Mouse (Mus musculus) kidney, embryonic 16.5 days (tissue): ENCODE data around the gene Iffo2. TPM values are rescaled to one million over a fixed set of nuclear protein-coding genes. Genes with fewer than 3 reads are reported as not detected.

ENCODE experiments used
- ATAC-seq: fragments of 200-750 bp; cut with Nextera tagmentation; 2 replicates; pipeline ENCODE4 v1.8.0; 2017; ENCODE audit warnings: moderate TSS enrichment; ENCODE audit not compliant: low FRiP score, low TSS enrichment
- H3K27ac ChIP-seq: fragments of 300-500 bp; sonication (generic); 2 replicates; pipeline ENCODE4 v1.5.1; 2014; ENCODE audit warnings: low read length
- H3K27me3 ChIP-seq: fragments of 300-500 bp; sonication (generic); 2 replicates; pipeline ENCODE4 v1.6.1; 2014; ENCODE audit warnings: low read length, control low read depth, mixed read lengths; ENCODE audit not compliant: insufficient read depth
- H3K36me3 ChIP-seq: fragments of 300-500 bp; sonication (generic); 2 replicates; pipeline ENCODE4 v1.6.1; 2014; ENCODE audit warnings: low read length, control low read depth, mixed read lengths; ENCODE audit not compliant: insufficient read depth
- H3K4me1 ChIP-seq: fragments of 300-500 bp; sonication (generic); 2 replicates; pipeline ENCODE4 v1.6.1; 2014; ENCODE audit warnings: low read length, control low read depth, mixed read lengths; ENCODE audit not compliant: insufficient read depth
- H3K4me2 ChIP-seq: fragments of 300-500 bp; sonication (generic); replicated peaks from 2 replicates; pipeline ENCODE4 v1.6.1; 2014; ENCODE audit warnings: low read depth, low read length
- H3K4me3 ChIP-seq: fragments of 300-500 bp; sonication (generic); 2 replicates; pipeline ENCODE4 v1.5.1; 2014; ENCODE audit warnings: mild to moderate bottlenecking, low read length
- H3K9ac ChIP-seq: fragments of 300-500 bp; sonication (generic); replicated peaks from 2 replicates; pipeline ENCODE4 v1.6.1; 2014; ENCODE audit warnings: low read length
- H3K9me3 ChIP-seq: fragments of 300-500 bp; sonication (generic); 2 replicates; pipeline ENCODE4 v1.6.1; 2016; ENCODE audit warnings: low read length, control low read depth
- WGBS: fragments of 180-500 bp; shearing (Covaris S2); extraction: QIAGEN DNeasy Blood & Tissue Kit; methylation state at CpG from one replicate; pipeline ENCODE4 v1.1.7; 2014; 5-methylcytosine and 5-hydroxymethylcytosine counted together
- polyA plus RNA-seq: library from polyadenylated mRNA; unstranded; fragments of >200 nt; fragmentation: Nextera tagmentation; extraction: Ambion mirVana; gene quantifications from 2 replicates; pipeline ENCODE4 v1.2.1, GENCODE M21; 2015

The Iffo2 gene
- polyA plus RNA-seq, 1 experiment from 2014 or later, result 3.7 TPM

GRCm38 (mm10) chr4:139624706-139625105 lies 94.4 kb downstream of the Iffo2 start:
- peak overlapping the region; percentile 0 for H3K9ac ChIP-seq
- WGBS, result 45% methylated on average over 10 of the region's 10 CpGs
- no peaks in the 10 kb centered on the region for H3K9me3 ChIP-seq
- H3K27ac ChIP-seq, result peak overlapping the region; percentile 90; the same call in 1 of the 2 replicates
- 0 out of 2 replicates have a peak, but pooled peaks cover 4% of the 10 kb centered on the region for H3K36me3 ChIP-seq
- peak overlapping the region; percentile 85 for H3K4me2 ChIP-seq
- H3K4me3 ChIP-seq, result peak overlapping the region; percentile 75
- no peak for ATAC-seq
- peaks cover 19% of the 10 kb centered on the region for H3K4me1 ChIP-seq
- no peaks in the 10 kb centered on the region for H3K27me3 ChIP-seq

GRCm38 (mm10) chr4:139627361-139627760 lies 97.0 kb downstream of the Iffo2 start:
- H3K9ac ChIP-seq, result no peak overlapping the region
- no peaks in the 10 kb centered on the region for H3K9me3 ChIP-seq
- 94% methylated on average over 11 of the region's 11 CpGs for WGBS
- no peaks in the 10 kb centered on the region for H3K27me3 ChIP-seq
- no peak for ATAC-seq
- no peak overlapping the region for H3K4me2 ChIP-seq
- H3K36me3 ChIP-seq, result 0 out of 2 replicates have a peak, but pooled peaks cover 4% of the 10 kb centered on the region
- H3K4me3 ChIP-seq, result no peak overlapping the region
- H3K27ac ChIP-seq, result no peak overlapping the region
- H3K4me1 ChIP-seq, result peaks cover 32% of the 10 kb centered on the region

GRCm38 (mm10) chr4:139630171-139630570 lies 99.8 kb downstream of the Iffo2 start:
- no peak overlapping the region for H3K4me2 ChIP-seq

DNA sequence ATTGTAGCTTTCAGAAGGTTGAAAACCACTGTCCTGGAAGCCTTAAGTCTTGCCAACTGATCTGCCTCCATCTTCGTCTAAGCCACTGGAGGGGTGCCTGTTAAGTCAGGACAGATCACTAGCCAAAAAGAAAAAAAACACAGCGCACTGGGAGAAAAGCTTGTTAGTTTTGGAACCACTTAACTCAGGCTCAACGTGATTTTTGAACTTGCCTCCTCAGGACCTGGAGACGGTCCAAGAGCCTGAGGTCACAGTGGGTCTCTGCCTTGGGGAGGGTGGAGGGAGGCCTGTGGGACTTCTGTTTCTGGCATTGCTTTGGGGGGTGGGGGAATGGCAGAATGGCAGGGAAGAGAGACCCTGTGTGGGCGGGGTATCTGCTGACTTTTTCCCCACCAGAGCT lies 100.8 kb downstream of the Iffo2 start:
- no peak overlapping the region for H3K4me3 ChIP-seq
- H3K4me2 ChIP-seq, result no peak overlapping the region
- peaks cover 4% of the 10 kb centered on the region; the same call in 1 of the 2 replicates for H3K36me3 ChIP-seq
- H3K27ac ChIP-seq, result no peak overlapping the region
- H3K9me3 ChIP-seq, result no peaks in the 10 kb centered on the region
- no peak overlapping the region for H3K9ac ChIP-seq
- H3K27me3 ChIP-seq, result no peaks in the 10 kb centered on the region
- WGBS, result 59% methylated on average over 5 of the region's 5 CpGs
- no peak for ATAC-seq
- H3K4me1 ChIP-seq, result peaks cover 13% of the 10 kb centered on the region; the same call in 1 of the 2 replicates

More at GRCm38 (mm10) chr4:139630171-139630570, 99.8 kb downstream of the Iffo2 start:
- no peak for ATAC-seq
- Histone ChIP-seq H3K4me1 (peaks cover 13% of the 10 kb centered on the region; the same call in 1 of the 2 replicates), H3K9ac (no peak overlapping the region), H3K27ac (no peak overlapping the region), H3K4me3 (no peak overlapping the region), H3K27me3 (no peaks in the 10 kb centered on the region), H3K9me3 (no peaks in the 10 kb centered on the region), H3K36me3 (0 out of 2 replicates have a peak, but pooled peaks cover 4% of the 10 kb centered on the region)
- 70% methylated on average over 10 of the region's 10 CpGs for WGBS

DNA sequence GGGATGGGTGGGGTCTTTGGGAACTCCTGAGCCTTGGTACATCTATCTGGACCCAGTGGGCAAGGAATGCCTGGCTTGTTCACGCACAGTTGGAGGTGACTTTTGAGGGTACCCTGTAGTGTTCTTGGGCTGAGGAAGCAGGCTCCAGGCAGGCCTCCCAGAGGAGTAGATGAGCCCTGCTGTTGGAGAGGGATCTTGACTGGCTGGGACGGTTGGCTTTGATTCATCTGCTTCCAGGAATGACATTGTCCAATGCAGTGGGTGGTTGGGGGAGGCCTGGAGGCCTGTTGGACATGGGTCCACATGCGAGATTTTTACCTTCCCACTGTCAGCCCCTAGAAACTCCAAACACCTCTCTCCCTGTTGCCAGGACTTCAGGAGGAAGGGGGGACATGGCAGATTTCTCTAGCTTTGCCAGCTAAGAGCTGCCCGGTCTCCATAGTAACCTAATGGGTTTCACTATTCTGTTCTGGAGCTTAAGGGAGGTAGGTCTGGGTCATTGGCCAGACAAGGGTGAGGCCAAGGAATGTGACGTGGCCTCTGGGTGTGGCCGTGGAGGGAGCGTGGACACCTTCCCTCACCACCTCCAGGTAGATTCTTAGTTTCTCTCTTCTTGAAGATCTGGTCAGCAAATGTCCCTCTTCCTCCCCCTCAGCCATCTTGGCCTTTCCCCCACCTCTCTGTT lies 101.4 kb downstream of the Iffo2 start:
- peaks cover 4% of the 10 kb centered on the region; the same call in 1 of the 2 replicates for H3K36me3 ChIP-seq
- H3K27ac ChIP-seq, result no peak overlapping the region

GRCm38 (mm10) chr4:139632254-139632580 lies 101.9 kb downstream of the Iffo2 start:
- no peak for ATAC-seq
- Histone ChIP-seq H3K9me3 (no peaks in the 10 kb centered on the region), H3K27ac (no peak overlapping the region), H3K4me3 (no peak overlapping the region), H3K9ac (no peak overlapping the region), H3K27me3 (no peaks in the 10 kb centered on the region), H3K4me2 (no peak overlapping the region), H3K4me1 (peaks cover 13% of the 10 kb centered on the region; the same call in 1 of the 2 replicates), H3K36me3 (peaks cover 7% of the 10 kb centered on the region; the same call in 1 of the 2 replicates)
- 74% methylated on average over 10 of the region's 10 CpGs for WGBS

More for the DNA sequence above, 101.4 kb downstream of the Iffo2 start:
- H3K9ac ChIP-seq, result no peak overlapping the region
- H3K4me2 ChIP-seq, result no peak overlapping the region
- H3K9me3 ChIP-seq, result no peaks in the 10 kb centered on the region
- no peaks in the 10 kb centered on the region for H3K27me3 ChIP-seq
- H3K4me1 ChIP-seq, result peaks cover 13% of the 10 kb centered on the region; the same call in 1 of the 2 replicates
- ATAC-seq, result no peak
- WGBS, result 84% methylated on average over 7 of the region's 7 CpGs
- no peak overlapping the region for H3K4me3 ChIP-seq

GRCm38 (mm10) chr4:139636373-139636772 lies 106.0 kb downstream of the Iffo2 start:
- ATAC-seq, result no peak
- H3K9ac ChIP-seq, result no peak overlapping the region
- no peaks in the 10 kb centered on the region for H3K9me3 ChIP-seq
- 33% methylated on average over 7 of the region's 7 CpGs for WGBS
- peaks cover 8% of the 10 kb centered on the region; the same call in 1 of the 2 replicates for H3K27me3 ChIP-seq
- peaks cover 43% of the 10 kb centered on the region for H3K4me1 ChIP-seq
- H3K4me3 ChIP-seq, result no peak overlapping the region
- peaks cover 7% of the 10 kb centered on the region; the same call in 1 of the 2 replicates for H3K36me3 ChIP-seq
- H3K4me2 ChIP-seq, result no peak overlapping the region
- no peak overlapping the region for H3K27ac ChIP-seq

GRCm38 (mm10) chr4:139637847-139638246 lies 107.5 kb downstream of the Iffo2 start:
- no peak overlapping the region; the same call in 1 of the 2 replicates for H3K9ac ChIP-seq
- H3K27me3 ChIP-seq, result peaks cover 19% of the 10 kb centered on the region
- no peak for ATAC-seq
- peaks cover 7% of the 10 kb centered on the region; the same call in 1 of the 2 replicates for H3K36me3 ChIP-seq
- no peak overlapping the region for H3K4me3 ChIP-seq
- WGBS, result 88% methylated on average over 9 of the region's 9 CpGs
- no peak overlapping the region for H3K27ac ChIP-seq
- no peaks in the 10 kb centered on the region for H3K9me3 ChIP-seq
- H3K4me2 ChIP-seq, result no peak overlapping the region
- peaks cover 47% of the 10 kb centered on the region for H3K4me1 ChIP-seq

DNA sequence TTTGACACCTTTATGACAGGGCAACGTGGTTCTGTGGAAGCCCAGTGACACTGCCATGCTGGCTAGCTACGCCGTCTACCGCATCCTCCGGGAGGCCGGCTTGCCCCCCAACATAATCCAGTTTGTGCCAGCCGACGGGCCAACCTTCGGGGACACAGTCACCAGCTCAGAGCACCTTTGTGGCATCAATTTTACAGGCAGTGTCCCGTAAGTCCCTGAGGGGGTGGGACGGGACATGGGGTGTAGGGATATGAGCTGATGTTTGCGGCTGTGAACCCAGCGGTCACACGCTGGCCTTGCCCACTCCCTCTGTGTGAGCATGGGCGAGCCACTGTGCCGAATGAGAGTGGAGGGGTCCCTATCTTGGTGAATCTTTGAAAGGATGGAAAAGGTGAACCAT lies 108.0 kb downstream of the Iffo2 start:
- Histone ChIP-seq H3K9me3 (no peaks in the 10 kb centered on the region), H3K27me3 (peaks cover 24% of the 10 kb centered on the region), H3K4me1 (peaks cover 47% of the 10 kb centered on the region), H3K9ac (no peak overlapping the region), H3K27ac (no peak overlapping the region), H3K4me2 (no peak overlapping the region), H3K36me3 (peaks cover 7% of the 10 kb centered on the region; the same call in 1 of the 2 replicates), H3K4me3 (no peak overlapping the region)
- WGBS, result 78% methylated on average over 16 of the region's 16 CpGs
- no peak for ATAC-seq

- Histone ChIP-seq H3K9me3 (no peaks in the 10 kb centered on the region), H3K4me1 (peaks cover 47% of the 10 kb centered on the region), H3K36me3 (peaks cover 14% of the 10 kb centered on the region), H3K4me3 (no peak overlapping the region), H3K4me2 (0 out of 2 replicates have a peak overlapping the region, but pooled peaks have one; percentile 13), H3K9ac (no peak overlapping the region), H3K27me3 (peaks cover 24% of the 10 kb centered on the region), H3K27ac (peak overlapping the region; percentile 58)
- peak; percentile 78 for ATAC-seq
- 9% methylated on average over 12 of the region's 12 CpGs for WGBS
These were observed 109.5 kb downstream of the Iffo2 start for GRCm38 (mm10) chr4:139639801-139640200.
